Mouse (Mus musculus): ENCODE results near the gene Grxcr1. TPM values are rescaled to one million over a fixed set of nuclear protein-coding genes. Genes with fewer than 3 reads are reported as not detected.

The Grxcr1 gene
- total and polyA plus RNA-seq, 2 experiments from 2014 or later = not detected

DNA sequence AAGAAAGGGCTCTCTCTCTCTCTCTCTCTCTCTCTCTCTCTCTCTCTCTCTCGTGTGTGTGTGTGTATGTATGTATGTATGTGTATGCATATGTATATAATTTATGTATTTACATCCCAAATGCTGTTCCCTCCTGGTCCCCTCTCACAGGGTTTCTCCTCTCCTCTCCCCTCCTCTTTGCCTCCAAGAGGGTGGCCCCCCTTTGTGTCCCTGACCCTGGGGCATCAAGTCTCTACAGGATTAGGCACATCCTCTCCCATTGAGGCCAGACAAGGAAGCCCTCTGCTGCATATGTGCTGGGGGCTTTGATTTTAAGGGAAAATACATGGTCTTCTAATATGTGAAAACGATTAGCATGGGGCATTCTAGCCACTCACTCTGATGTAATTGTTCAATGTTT is 61.5 kb downstream of the Grxcr1 start:
- ATAC-seq (ENCODE audit: insufficient read depth, low read depth) = no peak
- TF ChIP-seq CTCF (IDR thresholded peaks at IDR 0.05; ENCODE audit: low read depth) = no peak
- no peak for TF ChIP-seq EP300 (IDR thresholded peaks at IDR 0.05; ENCODE audit: low read depth)
- DNase-seq (ENCODE audit: low spot score) = no peak
- no peak overlapping the region for H3K4me2 ChIP-seq (ENCODE audit: low read depth, low read length)
- 46% methylated on average over 2 of the region's 2 CpGs for WGBS
- H3K36me3 ChIP-seq (replicated peaks; ENCODE audit: control insufficient read depth, insufficient read depth, low read length) = no peaks in the 10 kb centered on the region
- H3K9ac ChIP-seq (replicated peaks; ENCODE audit: low read depth, low read length) = no peak overlapping the region
- no peaks in the 10 kb centered on the region for H3K9me3 ChIP-seq (replicated peaks; ENCODE audit: control insufficient read depth, low read length)
- no peak overlapping the region for H3K4me3 ChIP-seq (ENCODE audit: low read depth, low read length)
- no peak overlapping the region for H3K27ac ChIP-seq (ENCODE audit: low read depth)
- H3K4me1 ChIP-seq (ENCODE audit: control insufficient read depth, insufficient read depth) = no peaks in the 10 kb centered on the region
- H3K27me3 ChIP-seq (ENCODE audit: control insufficient read depth, insufficient read depth, low read length) = no peaks in the 10 kb centered on the region

DNA sequence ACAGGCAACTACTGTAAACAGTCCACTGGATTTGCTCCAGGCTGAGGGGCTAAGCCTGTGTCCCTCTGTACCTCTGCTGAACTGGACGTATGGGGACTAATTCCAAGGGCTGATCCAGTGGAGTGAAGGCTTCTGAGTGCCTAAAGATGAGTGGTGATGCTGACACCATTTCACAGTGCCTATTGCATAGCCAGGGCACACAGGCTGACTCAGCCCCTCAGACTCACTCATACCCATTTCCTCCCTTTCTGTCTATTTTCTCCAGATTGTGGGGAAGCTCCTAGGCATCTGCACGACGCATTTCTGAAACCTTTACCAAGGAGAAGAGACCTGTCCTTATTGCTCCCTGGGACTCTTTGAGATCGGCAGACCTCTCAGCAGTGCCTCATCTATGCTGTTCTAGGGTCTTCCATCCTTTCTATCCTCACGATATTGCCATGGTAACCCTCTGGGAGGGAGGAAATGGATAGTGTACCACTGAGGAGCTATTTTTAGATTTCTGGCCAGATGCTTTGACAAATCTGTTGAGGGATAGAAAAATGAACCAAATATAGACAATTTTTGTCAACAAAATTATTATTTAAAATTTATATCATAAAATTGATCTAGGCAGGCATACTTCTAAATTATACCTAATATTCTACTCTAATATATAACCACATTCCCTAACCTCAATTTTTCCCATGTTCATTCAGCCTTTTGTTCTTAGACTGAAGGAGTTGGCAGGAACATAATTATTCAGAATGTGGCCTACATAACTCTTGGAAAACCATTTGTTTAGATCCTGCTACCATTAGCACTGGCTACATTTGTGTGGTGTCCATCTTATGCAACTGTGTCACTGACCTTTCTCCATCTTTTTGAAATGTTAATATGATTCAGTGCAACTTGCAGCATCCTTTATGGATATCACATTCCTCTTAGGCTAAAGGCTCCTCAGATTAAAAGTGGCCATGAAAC is 66.3 kb downstream of the Grxcr1 start:
- TF ChIP-seq EP300 (IDR thresholded peaks at IDR 0.05; ENCODE audit: low read depth) = no peak
- TF ChIP-seq CTCF (IDR thresholded peaks at IDR 0.05; ENCODE audit: low read depth) = no peak
- Histone ChIP-seq H3K27ac (ENCODE audit: low read depth) (no peak overlapping the region), H3K27me3 (ENCODE audit: control insufficient read depth, insufficient read depth, low read length) (no peaks in the 10 kb centered on the region), H3K9me3 (replicated peaks; ENCODE audit: control insufficient read depth, low read length) (no peaks in the 10 kb centered on the region), H3K36me3 (replicated peaks; ENCODE audit: control insufficient read depth, insufficient read depth, low read length) (no peaks in the 10 kb centered on the region), H3K4me1 (ENCODE audit: control insufficient read depth, insufficient read depth) (no peaks in the 10 kb centered on the region), H3K4me3 (ENCODE audit: low read depth, low read length) (no peak overlapping the region), H3K4me2 (ENCODE audit: low read depth, low read length) (no peak overlapping the region), H3K9ac (replicated peaks; ENCODE audit: low read depth, low read length) (no peak overlapping the region)
- no peak for ATAC-seq (ENCODE audit: insufficient read depth, low read depth)
- no peak for DNase-seq (ENCODE audit: low spot score)
- 76% methylated on average over 5 of the region's 5 CpGs for WGBS

DNA sequence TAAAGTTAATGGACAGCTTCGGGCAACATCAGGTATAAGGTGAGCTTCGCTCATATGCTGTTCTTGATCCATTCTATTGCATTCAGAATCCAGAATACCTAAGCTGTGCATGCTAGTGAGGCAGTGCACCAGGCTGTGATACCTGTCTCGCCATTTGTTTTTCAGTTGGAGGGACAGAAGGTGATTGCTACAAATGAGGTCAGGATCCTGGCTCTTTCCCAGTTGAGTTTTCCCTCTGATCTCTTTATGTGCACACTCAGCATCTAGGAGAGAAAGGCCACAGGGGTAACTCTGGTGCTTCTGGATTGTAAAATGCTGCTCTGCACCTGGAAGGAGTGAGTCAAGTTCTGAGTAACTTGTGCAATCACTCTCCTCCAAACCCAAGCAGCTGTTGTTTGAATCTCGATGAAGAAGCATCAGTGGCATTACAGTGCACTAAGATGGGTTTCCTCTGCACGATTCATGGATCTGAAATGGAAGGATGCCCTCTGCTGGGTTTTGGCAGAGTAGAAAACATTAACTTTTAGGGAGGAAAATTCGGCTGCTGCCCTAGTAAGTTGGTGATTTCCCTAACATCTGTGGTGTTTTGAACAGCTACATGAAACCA is 80.9 kb downstream of the Grxcr1 start:
- WGBS = 57% methylated on average over 6 of the region's 6 CpGs
- peak; percentile 8 for DNase-seq (ENCODE audit: low spot score)

DNA sequence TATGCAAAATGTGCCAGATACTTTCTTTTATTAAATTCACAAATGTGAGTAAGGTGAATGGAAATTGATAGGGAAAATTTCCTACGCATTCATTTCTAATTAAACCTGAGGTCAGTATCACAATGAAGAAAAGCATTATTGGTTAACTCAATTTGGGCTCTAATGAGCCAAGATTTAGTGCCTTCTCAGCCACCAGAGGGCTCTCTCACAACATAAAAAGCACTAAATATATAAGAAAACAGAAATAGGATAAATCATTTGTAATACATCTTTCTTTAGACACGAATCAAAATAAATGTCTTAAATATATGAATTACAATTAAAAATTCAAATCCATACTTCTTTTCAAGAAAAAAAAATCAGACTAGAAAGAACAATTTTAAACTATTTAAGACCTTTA is 89.2 kb downstream of the Grxcr1 start:
- peak; percentile 14; the same call in 1 of the 2 replicates for TF ChIP-seq CTCF (IDR thresholded peaks at IDR 0.05; ENCODE audit: low read depth)
- TF ChIP-seq EP300 (IDR thresholded peaks at IDR 0.05; ENCODE audit: low read depth) = no peak
- WGBS = 24% methylated on average over 2 of the region's 2 CpGs
- H3K4me1 ChIP-seq (ENCODE audit: control insufficient read depth, insufficient read depth) = no peaks in the 10 kb centered on the region
- H3K4me2 ChIP-seq (ENCODE audit: low read depth, low read length) = no peak overlapping the region
- DNase-seq (ENCODE audit: low spot score) = no peak
- no peak overlapping the region for H3K4me3 ChIP-seq (ENCODE audit: low read depth, low read length)
- ATAC-seq (ENCODE audit: insufficient read depth, low read depth) = no peak
- no peak overlapping the region for H3K9ac ChIP-seq (replicated peaks; ENCODE audit: low read depth, low read length)
- no peaks in the 10 kb centered on the region for H3K9me3 ChIP-seq (replicated peaks; ENCODE audit: control insufficient read depth, low read length)
- H3K27ac ChIP-seq (ENCODE audit: low read depth) = no peak overlapping the region
- H3K27me3 ChIP-seq (ENCODE audit: control insufficient read depth, insufficient read depth, low read length) = no peaks in the 10 kb centered on the region
- no peaks in the 10 kb centered on the region for H3K36me3 ChIP-seq (replicated peaks; ENCODE audit: control insufficient read depth, insufficient read depth, low read length)

More for the DNA sequence above, 80.9 kb downstream of the Grxcr1 start:
- Histone ChIP-seq H3K9ac (replicated peaks; ENCODE audit: low read depth, low read length) (no peak overlapping the region), H3K9me3 (replicated peaks; ENCODE audit: control insufficient read depth, low read length) (no peaks in the 10 kb centered on the region), H3K4me1 (ENCODE audit: control insufficient read depth, insufficient read depth) (no peaks in the 10 kb centered on the region), H3K27ac (ENCODE audit: low read depth) (no peak overlapping the region), H3K4me3 (ENCODE audit: low read depth, low read length) (no peak overlapping the region), H3K4me2 (ENCODE audit: low read depth, low read length) (no peak overlapping the region), H3K27me3 (ENCODE audit: control insufficient read depth, insufficient read depth, low read length) (no peaks in the 10 kb centered on the region), H3K36me3 (replicated peaks; ENCODE audit: control insufficient read depth, insufficient read depth, low read length) (no peaks in the 10 kb centered on the region)
- TF ChIP-seq CTCF (IDR thresholded peaks at IDR 0.05; ENCODE audit: low read depth) (peak; percentile 39), EP300 (IDR thresholded peaks at IDR 0.05; ENCODE audit: low read depth) (no peak)
- no peak for ATAC-seq (ENCODE audit: insufficient read depth, low read depth)

DNA sequence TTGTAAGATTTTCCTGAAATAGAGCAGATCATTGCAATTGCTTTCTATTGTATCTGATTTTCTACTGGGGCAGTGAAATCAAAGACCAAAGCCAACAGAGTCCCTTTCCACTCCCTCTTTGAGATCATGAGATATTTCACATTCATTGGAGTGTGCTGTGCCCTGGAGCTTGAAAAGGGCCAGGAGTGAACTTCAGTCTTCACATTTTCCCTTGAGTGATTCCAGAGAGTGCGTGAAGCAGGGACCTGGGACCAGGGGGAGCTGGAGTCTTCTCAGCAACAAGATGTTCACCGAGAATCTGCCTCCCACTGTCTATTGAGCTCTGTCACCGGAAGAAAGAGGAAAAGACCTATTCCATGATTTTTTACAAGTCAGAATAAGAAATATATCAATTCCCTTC is 91.2 kb downstream of the Grxcr1 start:
- TF ChIP-seq CTCF (IDR thresholded peaks at IDR 0.05; ENCODE audit: low read depth) (no peak), EP300 (IDR thresholded peaks at IDR 0.05; ENCODE audit: low read depth) (no peak)
- Histone ChIP-seq H3K27me3 (ENCODE audit: control insufficient read depth, insufficient read depth, low read length) (no peaks in the 10 kb centered on the region), H3K4me1 (ENCODE audit: control insufficient read depth, insufficient read depth) (no peaks in the 10 kb centered on the region), H3K27ac (ENCODE audit: low read depth) (no peak overlapping the region), H3K4me3 (ENCODE audit: low read depth, low read length) (no peak overlapping the region), H3K4me2 (ENCODE audit: low read depth, low read length) (no peak overlapping the region), H3K9ac (replicated peaks; ENCODE audit: low read depth, low read length) (no peak overlapping the region), H3K36me3 (replicated peaks; ENCODE audit: control insufficient read depth, insufficient read depth, low read length) (no peaks in the 10 kb centered on the region), H3K9me3 (replicated peaks; ENCODE audit: control insufficient read depth, low read length) (no peaks in the 10 kb centered on the region)
- ATAC-seq (ENCODE audit: insufficient read depth, low read depth) = no peak
- DNase-seq (ENCODE audit: low spot score) = no peak
- WGBS = 61% methylated on average over 3 of the region's 3 CpGs
